22 mouse cellular contexts compared by ENCODE assay signal in genomic region chr1:92726341-92726740, GRCm38 (mm10).
DNase-seq lines count a peak whose midpoint lies in the region; ATAC-seq lines count a peak whose summit lies in the region.
"Had no signal": no experiment of that assay in that cellular context is flagged by ENCODE, and none has a peak within 500 bp of the region (broad histone marks: within the 10 kb centered on the region; RNA-seq: fewer than 3 reads in every experiment).

No protein-coding gene starts in this region.

- H3K9me3 ChIP-seq in forebrain, embryonic 13.5 days (replicated peaks) = no peaks in the 10 kb centered on the region
- no peaks in the 10 kb centered on the region for H3K9me3 ChIP-seq in forebrain, embryonic 11.5 days (ENCODE audit: control insufficient read depth, low read length)
- H3K9me3 ChIP-seq in liver, embryonic 12.5 days (replicated peaks) = no peaks in the 10 kb centered on the region
- H3K9me3 ChIP-seq in intestine, embryonic 16.5 days (ENCODE audit: control insufficient read depth, low read length) = no peaks in the 10 kb centered on the region
- H3K9me3 ChIP-seq: embryonic facial prominence, embryonic 13.5 days; limb, embryonic 13.5 days; lung, embryonic 15.5 days had no signal

- 90% methylated on average over 6 of the region's 6 CpGs for WGBS in forebrain, embryonic 13.5 days
- 83% methylated on average over 6 of the region's 6 CpGs for WGBS in forebrain, embryonic 11.5 days
- whole genome bisulfite sequencing in liver, embryonic 12.5 days (ENCODE audit: insufficient replicate concordance) = 64% methylated on average over 6 of the region's 6 CpGs
- WGBS in intestine, embryonic 16.5 days = 81% methylated on average over 6 of the region's 6 CpGs

- ATAC-seq in forebrain, embryonic 13.5 days = no peak
- no peak for ATAC-seq in forebrain, embryonic 11.5 days (replicated peaks; ENCODE audit: low FRiP score)
- peak; percentile 33 for ATAC-seq in megakaryocyte, adult 5-6 weeks (ENCODE audit: poor library complexity, severe bottlenecking)
- no peak for ATAC-seq in liver, embryonic 12.5 days
- ATAC-seq in intestine, embryonic 16.5 days = no peak
- ATAC-seq: forebrain, embryonic 16.5 days; hindbrain, embryonic 16.5 days; intestine, postnatal 0 days; Patski had no signal

- H3K9ac ChIP-seq in forebrain, embryonic 13.5 days = no peak overlapping the region
- H3K9ac ChIP-seq in forebrain, embryonic 11.5 days (ENCODE audit: low read length) = no peak overlapping the region
- no peak overlapping the region for H3K9ac ChIP-seq in liver, embryonic 12.5 days
- H3K9ac ChIP-seq in intestine, embryonic 16.5 days (ENCODE audit: low read depth, low read length) = no peak overlapping the region
- H3K9ac ChIP-seq: embryonic facial prominence, embryonic 13.5 days; limb, embryonic 13.5 days; liver, embryonic 14.5 days; lung, embryonic 15.5 days had no signal

- no peaks in the 10 kb centered on the region for H3K27me3 ChIP-seq in forebrain, embryonic 13.5 days
- H3K27me3 ChIP-seq in forebrain, embryonic 11.5 days (ENCODE audit: control insufficient read depth, insufficient read depth, low read length) = no peaks in the 10 kb centered on the region
- H3K27me3 ChIP-seq in liver, embryonic 12.5 days (replicated peaks) = no peaks in the 10 kb centered on the region; the same call in 1 of the 2 replicates
- no peaks in the 10 kb centered on the region for H3K27me3 ChIP-seq in intestine, embryonic 16.5 days (replicated peaks; ENCODE audit: control insufficient read depth, insufficient read depth, low read length)
- H3K27me3 ChIP-seq: embryonic facial prominence, embryonic 13.5 days; limb, embryonic 13.5 days; lung, embryonic 15.5 days; Patski had no signal

- H3K4me2 ChIP-seq in forebrain, embryonic 13.5 days = no peak overlapping the region
- H3K4me2 ChIP-seq in forebrain, embryonic 11.5 days (ENCODE audit: low read depth, low read length, severe bottlenecking) = no peak overlapping the region
- no peak overlapping the region for H3K4me2 ChIP-seq in liver, embryonic 12.5 days
- H3K4me2 ChIP-seq in intestine, embryonic 16.5 days (ENCODE audit: low read depth, low read length) = no peak overlapping the region
- H3K4me2 ChIP-seq: embryonic facial prominence, embryonic 13.5 days; limb, embryonic 13.5 days; lung, embryonic 15.5 days; midbrain, embryonic 11.5 days had no signal

- H3K4me1 ChIP-seq in forebrain, embryonic 13.5 days = peaks cover 25% of the 10 kb centered on the region
- H3K4me1 ChIP-seq in forebrain, embryonic 11.5 days (replicated peaks; ENCODE audit: control insufficient read depth, insufficient read depth, low read length) = no peaks in the 10 kb centered on the region
- no peaks in the 10 kb centered on the region for H3K4me1 ChIP-seq in liver, embryonic 12.5 days
- H3K4me1 ChIP-seq in intestine, embryonic 16.5 days (ENCODE audit: control insufficient read depth, insufficient read depth, low read length) = no peaks in the 10 kb centered on the region
- H3K4me1 ChIP-seq: lung, embryonic 15.5 days had no signal

- peak overlapping the region; percentile 10; the same call in 1 of the 2 replicates for H3K27ac ChIP-seq in forebrain, embryonic 13.5 days
- no peak overlapping the region for H3K27ac ChIP-seq in forebrain, embryonic 11.5 days (ENCODE audit: low read depth, low read length)
- H3K27ac ChIP-seq in liver, embryonic 12.5 days = no peak overlapping the region
- H3K27ac ChIP-seq in intestine, embryonic 16.5 days (ENCODE audit: low read length) = no peak overlapping the region
- H3K27ac ChIP-seq: embryonic facial prominence, embryonic 13.5 days; limb, embryonic 13.5 days; liver, embryonic 14.5 days; lung, embryonic 15.5 days; stomach, postnatal 0 days had no signal

- H3K36me3 ChIP-seq in forebrain, embryonic 13.5 days (ENCODE audit: poor library complexity, severe bottlenecking) = no peaks in the 10 kb centered on the region
- no peaks in the 10 kb centered on the region for H3K36me3 ChIP-seq in forebrain, embryonic 11.5 days (ENCODE audit: control insufficient read depth, insufficient read depth, low read length)
- no peaks in the 10 kb centered on the region for H3K36me3 ChIP-seq in liver, embryonic 12.5 days
- no peaks in the 10 kb centered on the region for H3K36me3 ChIP-seq in intestine, embryonic 16.5 days (ENCODE audit: control insufficient read depth, insufficient read depth, low read length)
- H3K36me3 ChIP-seq: embryonic facial prominence, embryonic 13.5 days; limb, embryonic 13.5 days; lung, embryonic 15.5 days had no signal

- no peak overlapping the region for H3K4me3 ChIP-seq in forebrain, embryonic 13.5 days
- H3K4me3 ChIP-seq in forebrain, embryonic 11.5 days (ENCODE audit: low read depth, low read length) = no peak overlapping the region
- no peak overlapping the region for H3K4me3 ChIP-seq in liver, embryonic 12.5 days
- no peak overlapping the region for H3K4me3 ChIP-seq in intestine, embryonic 16.5 days (ENCODE audit: low read length)
- H3K4me3 ChIP-seq: embryonic facial prominence, embryonic 13.5 days; limb, embryonic 13.5 days; lung, embryonic 15.5 days had no signal

- no peak for DNase-seq in forebrain, embryonic 11.5 days (ENCODE audit: low spot score)
- DNase-seq in layer of hippocampus, adult 8-10 months (ENCODE audit: low spot score in 2 of 2) = peak; percentile 47 to 51
- DNase-seq in layer of hippocampus, postnatal 14 days (ENCODE audit: low spot score in 2 of 2) = no peak
- peak; percentile 29 for DNase-seq in NIH3T3 (ENCODE audit: low read depth)
- DNase-seq: adrenal gland, adult 8-10 months; cerebellum, adult 9-11 months; gastrocnemius, postnatal 25 days; lung, postnatal 4 days had no signal

Comparison
In these comparisons a context has a peak if more than half of its experiments do, and no peak if none do; other contexts are left out.
1. DNase-seq: peak in layer of hippocampus, adult 8-10 months (2 of 2) and NIH3T3 (single experiment); none in forebrain, embryonic 11.5 days (single experiment) and layer of hippocampus, postnatal 14 days (0 of 2).